Mouse (Mus musculus) adrenal gland, postnatal 4 days (tissue): ENCODE results near the gene Tob1. TPM values are rescaled to one million over a fixed set of nuclear protein-coding genes. Genes with fewer than 3 reads are reported as not detected.

Experiments used
- DNase-seq, 2 experiments: peaks; one replicate each; pipeline ENCODE4 v3.0.0; 2021 to 2022; ENCODE audit warnings: low spot score in 2 of 2, mixed read lengths in 2 of 2
- total RNA-seq, 2 experiments: library from RNA; stranded (reverse); gene quantifications; 2 replicates each; pipeline ENCODE4 v1.2.3; 2021

The Tob1 gene
- total RNA-seq, 2 experiments from 2014 or later: 117 to 126 TPM

- no peak for DNase-seq
Observed at GRCm38 (mm10) chr11:94196311-94196710, 14.9 kb upstream of the Tob1 start.

GRCm38 (mm10) chr11:94198405-94199146 is 12.7 kb upstream of the Tob1 start:
- no peak for DNase-seq

GRCm38 (mm10) chr11:94199771-94200170 is 11.5 kb upstream of the Tob1 start:
- DNase-seq: no peak

GRCm38 (mm10) chr11:94200422-94200821 is 10.8 kb upstream of the Tob1 start:
- no peak for DNase-seq

- no peak for DNase-seq
Observed at GRCm38 (mm10) chr11:94202106-94202505, 9.1 kb upstream of the Tob1 start.

- DNase-seq: no peak
Observed at GRCm38 (mm10) chr11:94203066-94203465, 8.2 kb upstream of the Tob1 start.

GRCm38 (mm10) chr11:94206398-94207114 is 4.7 kb upstream of the Tob1 start:
- no peak for DNase-seq

GRCm38 (mm10) chr11:94208811-94209675 is 2.2 kb upstream of the Tob1 start:
- no peak for DNase-seq

- no peak for DNase-seq
Observed at GRCm38 (mm10) chr11:94209695-94210131, 1.5 kb upstream of the Tob1 start.

- DNase-seq: peak; percentile 67 to 83
Observed at GRCm38 (mm10) chr11:94210191-94211086, 815 bp upstream of the Tob1 start.

GRCm38 (mm10) chr11:94211651-94212488 is 616 bp downstream of the Tob1 start:
- DNase-seq: peak; percentile 37 to 49

- DNase-seq: no peak
Observed at GRCm38 (mm10) chr11:94212489-94212836, 1.2 kb downstream of the Tob1 start.

GRCm38 (mm10) chr11:94212997-94213396 is 1.7 kb downstream of the Tob1 start:
- DNase-seq: no peak

- no peak for DNase-seq
Observed at GRCm38 (mm10) chr11:94213735-94214594, 2.7 kb downstream of the Tob1 start.

GRCm38 (mm10) chr11:94215581-94215980 is 4.3 kb downstream of the Tob1 start:
- DNase-seq: no peak

- no peak for DNase-seq
Observed at GRCm38 (mm10) chr11:94216247-94216646, 5.0 kb downstream of the Tob1 start.

- DNase-seq: no peak
Observed at GRCm38 (mm10) chr11:94221257-94221656, 10.0 kb downstream of the Tob1 start.

GRCm38 (mm10) chr11:94223531-94223930 is 12.3 kb downstream of the Tob1 start:
- no peak for DNase-seq

- DNase-seq: no peak
Observed at GRCm38 (mm10) chr11:94225985-94226384, 14.7 kb downstream of the Tob1 start.
